Mouse (Mus musculus): ENCODE data around the gene Acss1.

The Acss1 gene

DNA sequence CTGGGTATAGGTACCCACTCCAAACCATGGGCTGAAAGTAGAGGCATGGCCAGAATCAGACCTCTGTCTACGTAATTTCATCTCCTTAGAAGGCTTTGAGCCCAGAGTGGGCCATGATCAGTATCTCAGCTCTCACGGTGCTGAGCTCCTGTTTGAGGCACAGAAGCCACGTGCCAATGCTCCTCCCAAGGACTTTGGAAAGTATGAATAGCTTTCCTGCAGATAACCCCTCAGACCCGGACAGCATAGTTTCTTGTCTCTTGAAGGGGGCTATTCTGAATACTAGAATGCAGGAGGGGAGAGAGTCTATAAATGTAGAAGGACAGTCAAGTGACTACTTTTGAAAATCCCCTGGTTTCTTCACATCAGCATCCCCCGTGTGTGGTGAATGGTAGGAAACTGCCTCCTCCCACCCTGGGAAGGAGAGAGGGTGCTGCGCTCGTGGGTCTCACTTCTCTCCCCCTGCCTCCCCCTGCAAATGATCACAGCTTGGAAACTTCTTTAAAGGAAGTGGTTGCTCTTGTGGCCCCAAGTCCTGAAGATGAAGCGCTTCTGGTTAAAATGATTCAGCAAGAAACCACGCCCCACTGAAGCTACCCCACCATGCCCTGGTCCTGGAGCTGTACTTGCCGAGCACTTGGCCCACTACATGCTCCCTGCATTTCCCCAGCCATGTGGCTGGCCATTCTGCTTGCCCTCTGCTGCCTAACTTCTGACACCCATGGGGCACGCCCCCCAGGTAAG lies 98.3 kb downstream of the Acss1 start, which contains the start of gene Cst7:
TSS of gene Cst7 (plus strand) at position 569 of the 744 bp plus-strand sequence.
- no peak for DNase-seq (ENCODE audit: low spot score)

All from lung, postnatal 25 days (tissue).